Mouse (Mus musculus): ENCODE data around the gene Pes1. TPM values are rescaled to one million over a fixed set of nuclear protein-coding genes. Genes with fewer than 3 reads are reported as not detected.

The Pes1 gene
- polyA plus RNA-seq, 1 experiment: 55.6 TPM

DNA sequence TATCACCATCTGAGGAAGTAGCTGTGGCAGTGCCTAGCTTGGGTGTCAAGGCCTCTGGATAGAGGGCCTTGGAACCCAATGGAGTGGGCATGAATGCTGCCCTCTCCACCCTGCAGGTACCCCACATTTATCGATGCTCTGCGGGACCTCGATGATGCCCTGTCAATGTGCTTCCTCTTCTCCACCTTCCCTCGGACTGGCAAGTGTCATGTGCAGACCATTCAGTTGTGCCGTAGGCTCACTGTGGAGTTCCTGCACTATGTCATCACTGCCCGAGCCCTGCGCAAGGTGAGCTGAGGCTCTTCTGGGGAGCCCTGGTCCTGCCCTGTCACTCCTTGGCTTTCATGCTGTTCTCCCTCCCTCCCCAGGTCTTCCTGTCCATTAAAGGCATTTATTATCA is 9.3 kb downstream of the Pes1 start:
- Histone ChIP-seq H3K36me3 (ENCODE audit: control insufficient read depth, insufficient read depth, low read length) (peaks cover 54% of the 10 kb centered on the region), H3K27me3 (ENCODE audit: control insufficient read depth, insufficient read depth, low read length) (no peaks in the 10 kb centered on the region), H3K4me1 (replicated peaks; ENCODE audit: control insufficient read depth, insufficient read depth, low read length) (no peaks in the 10 kb centered on the region), H3K4me3 (ENCODE audit: control insufficient read depth, insufficient read depth, low read length) (no peak overlapping the region), H3K27ac (ENCODE audit: control insufficient read depth, insufficient read depth, low read length) (no peak overlapping the region)
- 96% methylated on average over 7 of the region's 7 CpGs for WGBS
- TF ChIP-seq CTCF (IDR thresholded peaks at IDR 0.05; ENCODE audit: borderline replicate concordance, control insufficient read depth, extremely low read depth, insufficient read depth, low read length, poor library complexity): no peak
- no peak for TF ChIP-seq POLR2A (IDR thresholded peaks at IDR 0.05; ENCODE audit: control insufficient read depth, extremely low read depth, insufficient read depth, low read length, poor library complexity)
- DNase-seq: no peak

GRCm38 (mm10) chr11:3974311-3974710 is 10.5 kb downstream of the Pes1 start:
- Histone ChIP-seq H3K4me1 (replicated peaks; ENCODE audit: control insufficient read depth, insufficient read depth, low read length) (no peaks in the 10 kb centered on the region), H3K36me3 (ENCODE audit: control insufficient read depth, insufficient read depth, low read length) (peaks cover 64% of the 10 kb centered on the region), H3K4me3 (ENCODE audit: control insufficient read depth, insufficient read depth, low read length) (no peak overlapping the region), H3K27me3 (ENCODE audit: control insufficient read depth, insufficient read depth, low read length) (no peaks in the 10 kb centered on the region), H3K27ac (ENCODE audit: control insufficient read depth, insufficient read depth, low read length) (no peak overlapping the region)
- 88% methylated on average over 3 of the region's 3 CpGs for WGBS
- DNase-seq: no peak
- TF ChIP-seq POLR2A (IDR thresholded peaks at IDR 0.05; ENCODE audit: control insufficient read depth, extremely low read depth, insufficient read depth, low read length, poor library complexity) (no peak), CTCF (IDR thresholded peaks at IDR 0.05; ENCODE audit: borderline replicate concordance, control insufficient read depth, extremely low read depth, insufficient read depth, low read length, poor library complexity) (no peak)

- no peak within 1 kb of the TSS for H3K27ac ChIP-seq (ENCODE audit: control insufficient read depth, insufficient read depth, low read length)
- no peaks in the 10 kb centered on the region for H3K27me3 ChIP-seq (ENCODE audit: control insufficient read depth, insufficient read depth, low read length)
- no peak within 1 kb of the TSS for H3K4me3 ChIP-seq (ENCODE audit: control insufficient read depth, insufficient read depth, low read length)
- H3K4me1 ChIP-seq (replicated peaks; ENCODE audit: control insufficient read depth, insufficient read depth, low read length): no peaks in the 10 kb centered on the region
- DNase-seq: no peak
- WGBS: 99% methylated on average over 6 of the region's 6 CpGs
- H3K36me3 ChIP-seq (ENCODE audit: control insufficient read depth, insufficient read depth, low read length): peaks cover 44% of the 10 kb centered on the region
- TF ChIP-seq POLR2A (IDR thresholded peaks at IDR 0.05; ENCODE audit: control insufficient read depth, extremely low read depth, insufficient read depth, low read length, poor library complexity) (no peak), CTCF (IDR thresholded peaks at IDR 0.05; ENCODE audit: borderline replicate concordance, control insufficient read depth, extremely low read depth, insufficient read depth, low read length, poor library complexity) (no peak)
Observed at GRCm38 (mm10) chr11:3976678-3977077, 12.9 kb downstream of the Pes1 start, which contains the start of gene 4930556J24Rik. Gene 4930556J24Rik (minus strand): TSS chr11:3976778.

DNA sequence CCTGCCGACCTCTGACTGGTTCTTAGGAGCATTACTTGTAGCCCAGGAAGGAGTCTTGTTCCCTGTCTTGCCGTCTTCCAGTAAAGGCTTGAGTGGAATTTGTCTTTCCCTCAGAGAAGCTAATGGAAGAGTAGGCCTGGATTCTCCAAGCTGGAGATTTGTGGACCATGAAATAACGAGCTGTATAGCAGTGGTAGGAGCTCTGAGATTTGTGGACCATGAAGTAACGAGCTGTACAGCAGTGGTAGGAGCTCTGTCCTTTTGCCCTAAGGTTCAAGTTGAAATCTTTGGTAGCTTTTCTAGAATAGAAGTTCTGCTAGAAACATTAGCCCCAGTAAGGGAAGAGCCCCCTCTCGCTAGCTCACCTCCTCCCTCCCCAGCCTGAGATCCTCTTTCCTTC is 14.6 kb downstream of the Pes1 start:
- H3K4me3 ChIP-seq (ENCODE audit: control insufficient read depth, insufficient read depth, low read length): no peak overlapping the region
- H3K4me1 ChIP-seq (replicated peaks; ENCODE audit: control insufficient read depth, insufficient read depth, low read length): no peaks in the 10 kb centered on the region
- WGBS: 98% methylated on average over 5 of the region's 5 CpGs
- H3K36me3 ChIP-seq (ENCODE audit: control insufficient read depth, insufficient read depth, low read length): peaks cover 35% of the 10 kb centered on the region
- H3K27ac ChIP-seq (ENCODE audit: control insufficient read depth, insufficient read depth, low read length): no peak overlapping the region
- no peak for TF ChIP-seq POLR2A (IDR thresholded peaks at IDR 0.05; ENCODE audit: control insufficient read depth, extremely low read depth, insufficient read depth, low read length, poor library complexity)
- no peak for TF ChIP-seq CTCF (IDR thresholded peaks at IDR 0.05; ENCODE audit: borderline replicate concordance, control insufficient read depth, extremely low read depth, insufficient read depth, low read length, poor library complexity)
- H3K27me3 ChIP-seq (ENCODE audit: control insufficient read depth, insufficient read depth, low read length): peaks cover 2% of the 10 kb centered on the region
- no peak for DNase-seq

DNA sequence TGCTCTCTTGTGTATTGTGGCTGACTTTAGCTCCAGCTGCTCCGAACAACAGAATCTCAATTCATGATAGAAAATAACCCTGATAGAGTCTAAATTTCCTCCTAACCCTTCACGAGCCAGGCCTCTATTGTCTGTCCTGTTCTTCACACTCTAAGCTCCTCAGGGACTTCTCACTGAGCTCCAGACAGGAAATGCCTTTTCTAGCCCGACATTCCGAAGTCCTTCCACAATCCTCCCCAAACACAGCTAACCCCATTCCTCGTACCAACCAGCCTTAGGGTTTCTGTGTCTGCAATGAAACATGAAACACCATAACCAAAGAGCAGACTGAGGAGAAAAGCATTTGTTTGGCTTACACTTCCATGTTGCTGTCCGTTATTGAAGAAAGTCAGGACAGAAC is 17.8 kb downstream of the Pes1 start:
- Histone ChIP-seq H3K27me3 (ENCODE audit: control insufficient read depth, insufficient read depth, low read length) (peaks cover 5% of the 10 kb centered on the region), H3K4me3 (ENCODE audit: control insufficient read depth, insufficient read depth, low read length) (no peak overlapping the region), H3K36me3 (ENCODE audit: control insufficient read depth, insufficient read depth, low read length) (peaks cover 27% of the 10 kb centered on the region), H3K27ac (ENCODE audit: control insufficient read depth, insufficient read depth, low read length) (no peak overlapping the region), H3K4me1 (replicated peaks; ENCODE audit: control insufficient read depth, insufficient read depth, low read length) (no peaks in the 10 kb centered on the region)
- WGBS: 73% methylated on average over 6 of the region's 6 CpGs
- DNase-seq: no peak
- no peak for TF ChIP-seq CTCF (IDR thresholded peaks at IDR 0.05; ENCODE audit: borderline replicate concordance, control insufficient read depth, extremely low read depth, insufficient read depth, low read length, poor library complexity)
- no peak for TF ChIP-seq POLR2A (IDR thresholded peaks at IDR 0.05; ENCODE audit: control insufficient read depth, extremely low read depth, insufficient read depth, low read length, poor library complexity)

DNA sequence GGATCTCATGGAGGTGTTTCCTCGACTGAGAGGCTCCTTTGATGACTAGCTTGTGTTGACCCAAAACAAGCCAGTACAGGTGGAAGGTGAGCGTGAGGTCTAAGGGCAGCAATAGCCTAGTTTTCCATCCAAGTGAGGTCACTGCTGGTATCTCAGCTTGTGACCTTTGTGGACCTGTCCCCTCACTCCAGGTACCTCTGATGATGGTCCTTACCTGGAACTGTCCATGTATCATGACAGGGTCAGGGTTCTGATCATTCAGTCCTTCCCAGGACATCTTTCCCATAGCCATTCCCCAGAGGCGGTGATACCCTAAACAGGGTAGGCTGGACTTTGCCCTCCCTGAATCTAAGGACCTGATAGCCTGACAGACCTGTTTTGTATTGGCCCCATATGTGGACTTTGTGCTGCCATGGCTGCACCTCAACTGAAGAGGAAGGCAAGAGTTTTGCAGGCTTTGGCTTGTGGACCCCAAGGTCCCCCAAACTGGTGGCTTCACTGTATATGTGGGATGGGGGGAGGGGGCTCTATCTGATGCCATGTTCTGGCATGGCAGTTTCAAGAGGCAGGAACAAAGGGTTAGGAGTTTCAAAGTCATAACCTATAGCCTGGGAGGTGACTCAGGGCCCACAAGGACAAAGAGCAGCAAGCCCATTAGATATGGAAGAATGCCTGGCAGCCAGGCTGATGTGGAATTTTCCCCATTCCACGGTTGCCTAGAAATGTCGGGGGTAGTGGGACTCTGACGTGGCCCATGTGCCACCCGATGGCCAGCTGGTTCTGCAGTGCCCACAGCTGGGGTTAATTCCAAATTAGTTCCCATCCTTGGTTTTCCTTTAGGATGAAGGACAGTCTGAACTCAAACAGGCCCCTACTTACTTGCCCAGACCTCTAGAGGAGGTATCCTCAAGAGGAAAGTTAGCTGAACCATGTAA is 18.8 kb downstream of the Pes1 start:
- H3K27me3 ChIP-seq (ENCODE audit: control insufficient read depth, insufficient read depth, low read length): peaks cover 5% of the 10 kb centered on the region
- WGBS: 80% methylated on average over 7 of the region's 7 CpGs
- TF ChIP-seq POLR2A (IDR thresholded peaks at IDR 0.05; ENCODE audit: control insufficient read depth, extremely low read depth, insufficient read depth, low read length, poor library complexity): no peak
- no peak for TF ChIP-seq CTCF (IDR thresholded peaks at IDR 0.05; ENCODE audit: borderline replicate concordance, control insufficient read depth, extremely low read depth, insufficient read depth, low read length, poor library complexity)
- H3K4me1 ChIP-seq (replicated peaks; ENCODE audit: control insufficient read depth, insufficient read depth, low read length): no peaks in the 10 kb centered on the region
- H3K4me3 ChIP-seq (ENCODE audit: control insufficient read depth, insufficient read depth, low read length): no peak overlapping the region
- peaks cover 18% of the 10 kb centered on the region for H3K36me3 ChIP-seq (ENCODE audit: control insufficient read depth, insufficient read depth, low read length)
- no peak for DNase-seq
- H3K27ac ChIP-seq (ENCODE audit: control insufficient read depth, insufficient read depth, low read length): no peak overlapping the region
